Mouse (Mus musculus) cortical plate, adult 2 months (tissue): ENCODE results near the gene Kcnb1. TPM values are rescaled to one million over a fixed set of nuclear protein-coding genes. Genes with fewer than 3 reads are reported as not detected.

Experiments used
- H3K27ac ChIP-seq: fragments of 200-500 bp; 2 replicates; pipeline ENCODE4 v1.5.1; 2012; ENCODE audit warnings: low read length, control low read depth, inconsistent platforms; ENCODE audit not compliant: insufficient read depth
- H3K4me1 ChIP-seq: fragments of 200-500 bp; 2 replicates; pipeline ENCODE4 v1.6.1; 2011; ENCODE audit warnings: low read length; ENCODE audit not compliant: control insufficient read depth, insufficient read depth
- H3K4me3 ChIP-seq: fragments of 200-500 bp; 2 replicates; pipeline ENCODE4 v1.5.1; 2011; ENCODE audit warnings: mild to moderate bottlenecking, low read length, control low read depth; ENCODE audit not compliant: insufficient read depth
- CTCF ChIP-seq: fragments of 200-500 bp; IDR thresholded peaks from 2 replicates; pipeline ENCODE4 v1.5.1; 2011; ENCODE audit warnings: mild to moderate bottlenecking, control low read depth, low read length; ENCODE audit not compliant: insufficient read depth; ENCODE audit errors: extremely low read depth
- POLR2A ChIP-seq: fragments of 200-500 bp; IDR thresholded peaks from 2 replicates; pipeline ENCODE4 v1.6.1; 2011; ENCODE audit warnings: mild to moderate bottlenecking, low read length, control low read depth; ENCODE audit not compliant: insufficient read depth; ENCODE audit errors: extremely low read depth
- polyA plus RNA-seq: library from polyadenylated mRNA; depleted of rRNA; stranded (reverse); fragments of >200 nt; gene quantifications from 2 replicates; pipeline ENCODE4 v1.2.3, GENCODE M21; 2012

Gene Kcnb1
- polyA plus RNA-seq, 1 experiment: 68.7 TPM

- no peak overlapping the region for H3K4me3 ChIP-seq
- TF ChIP-seq POLR2A (no peak), CTCF (no peak)
- H3K27ac ChIP-seq: no peak overlapping the region
- no peaks in the 10 kb centered on the region for H3K4me1 ChIP-seq
These were observed 34.2 kb upstream of the Kcnb1 start for GRCm38 (mm10) chr2:167224194-167224593.

DNA sequence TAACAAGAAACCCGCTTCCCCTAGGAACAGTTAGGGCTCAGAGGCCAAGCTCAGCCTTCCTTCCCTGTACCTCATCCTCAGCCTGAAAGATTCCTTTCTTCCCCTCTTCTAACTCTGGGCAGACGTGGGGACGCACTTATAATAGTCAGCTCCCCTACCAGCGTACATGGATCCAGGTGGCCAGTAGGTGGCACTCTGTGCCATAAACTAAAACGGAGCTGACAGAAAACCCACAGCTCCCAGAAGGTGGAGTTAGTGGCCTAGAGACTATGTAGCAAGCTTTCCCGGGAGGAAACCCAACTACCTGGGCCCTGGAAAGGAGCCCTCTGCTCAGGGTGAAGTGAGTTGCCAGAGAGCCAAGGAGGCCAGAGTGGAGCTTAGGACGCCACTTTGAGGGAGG, 32.2 kb upstream of the Kcnb1 start:
- Histone ChIP-seq H3K27ac (no peak overlapping the region), H3K4me1 (no peaks in the 10 kb centered on the region), H3K4me3 (no peak overlapping the region)
- no peak for TF ChIP-seq POLR2A
- TF ChIP-seq CTCF: peak; percentile 92

DNA sequence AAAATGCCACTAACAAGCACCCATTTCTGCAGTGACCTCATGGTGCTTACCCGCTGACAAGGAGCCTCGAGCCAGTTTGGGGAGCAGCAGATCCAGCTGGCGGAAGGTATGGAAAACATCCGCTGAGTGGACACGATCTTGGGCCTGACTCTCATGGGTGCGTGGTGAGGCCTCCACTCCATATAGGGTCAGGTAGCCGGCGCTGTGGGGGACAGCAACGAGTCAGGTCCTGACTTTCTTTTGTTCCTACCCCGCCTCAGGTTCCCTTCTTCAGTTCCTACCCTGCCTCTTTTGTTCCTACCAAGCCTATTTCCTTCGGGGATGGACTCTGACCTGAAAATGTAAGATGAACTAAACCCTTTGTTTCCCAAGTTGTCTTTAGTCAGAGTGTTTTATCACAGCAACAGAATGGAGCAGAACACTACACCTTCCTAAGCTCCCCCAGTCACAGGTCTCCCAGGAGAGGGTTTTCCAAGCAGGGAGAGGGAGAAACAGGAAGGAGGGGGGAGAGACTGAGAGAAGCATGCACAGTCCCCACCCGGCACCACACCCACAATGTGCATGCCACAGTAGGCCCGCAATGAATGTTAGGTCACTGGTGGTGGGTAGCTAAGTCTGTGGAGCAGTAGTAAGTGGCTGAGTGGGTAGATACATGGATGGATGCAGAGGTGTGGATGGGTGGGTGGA, 31.3 kb upstream of the Kcnb1 start:
- TF ChIP-seq CTCF (no peak), POLR2A (no peak)
- H3K27ac ChIP-seq: no peak overlapping the region
- H3K4me3 ChIP-seq: no peak overlapping the region
- H3K4me1 ChIP-seq: no peaks in the 10 kb centered on the region

DNA sequence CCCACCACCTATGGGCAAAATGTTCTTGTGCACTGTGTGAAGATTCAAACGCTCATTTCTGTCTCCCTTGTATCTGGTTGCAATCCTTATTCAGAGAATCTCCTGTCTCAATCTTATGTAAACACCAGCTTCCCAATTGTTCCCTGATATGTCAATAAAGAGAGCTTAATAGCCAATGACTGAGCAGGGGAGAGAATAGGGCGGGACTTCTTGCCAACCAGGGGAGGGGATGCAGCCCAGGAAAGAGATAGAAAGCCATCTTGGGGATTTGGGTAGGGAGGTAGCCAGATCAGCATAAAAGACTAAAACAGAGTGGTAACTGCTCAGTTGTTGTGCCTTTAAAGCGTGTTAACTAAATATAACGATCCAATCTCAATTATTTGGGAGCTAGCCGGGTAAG, 30.8 kb upstream of the Kcnb1 start:
- Histone ChIP-seq H3K27ac (no peak overlapping the region), H3K4me3 (no peak overlapping the region), H3K4me1 (no peaks in the 10 kb centered on the region)
- no peak for TF ChIP-seq POLR2A
- TF ChIP-seq CTCF: no peak

DNA sequence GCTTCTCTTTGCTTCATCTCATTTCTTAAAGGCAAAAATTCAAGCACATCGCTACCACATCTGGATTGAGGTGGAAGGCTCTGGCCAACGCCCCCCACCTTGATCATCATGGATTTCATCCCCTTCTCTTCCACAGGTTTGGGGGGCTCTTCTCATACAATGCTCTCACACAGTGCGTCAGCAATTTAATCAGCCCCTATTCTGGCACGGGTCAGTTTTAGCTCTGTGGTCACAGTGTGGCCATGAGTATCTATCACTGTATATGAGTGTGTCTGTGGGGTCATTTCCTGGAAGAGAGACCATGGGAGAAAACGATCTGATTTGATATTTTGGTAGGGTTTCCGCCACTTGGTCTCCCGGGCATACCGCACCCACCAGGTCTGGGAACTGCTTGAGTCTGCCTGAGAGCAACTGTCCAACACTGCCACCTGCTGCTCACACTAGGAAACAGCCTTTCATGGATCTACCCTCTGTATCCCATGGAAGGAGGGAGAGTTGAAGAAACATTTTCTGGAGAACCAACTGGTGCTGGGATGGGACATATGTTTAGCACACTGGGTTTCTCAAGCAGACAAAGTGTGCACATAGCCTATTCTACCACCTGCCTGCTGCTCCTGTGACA, 29.3 kb upstream of the Kcnb1 start:
- H3K27ac ChIP-seq: no peak overlapping the region
- H3K4me3 ChIP-seq: no peak overlapping the region
- H3K4me1 ChIP-seq: no peaks in the 10 kb centered on the region
- TF ChIP-seq CTCF (peak; percentile 100), POLR2A (no peak)

DNA sequence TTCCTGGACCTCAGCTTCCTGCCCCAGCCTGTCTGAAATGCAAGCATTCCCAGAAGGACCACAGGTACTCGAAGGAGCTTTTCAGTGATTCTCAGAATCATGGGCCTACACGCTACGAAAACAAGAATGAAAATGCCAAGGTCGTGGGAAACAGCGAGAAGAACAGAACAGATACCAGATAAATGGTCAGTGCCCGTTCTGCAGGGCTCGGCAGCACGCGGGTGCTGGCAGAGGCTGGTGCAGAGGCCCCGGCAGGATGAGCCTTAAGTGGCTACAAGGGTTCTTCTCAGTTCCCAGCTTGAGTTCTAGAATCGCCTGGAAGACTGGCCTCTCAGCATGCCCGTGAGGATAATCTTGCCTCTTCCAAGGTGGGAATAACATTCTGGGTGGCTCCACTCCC, 23.7 kb upstream of the Kcnb1 start:
- TF ChIP-seq CTCF: no peak
- TF ChIP-seq POLR2A: no peak
- no peak overlapping the region for H3K4me3 ChIP-seq
- H3K4me1 ChIP-seq: no peaks in the 10 kb centered on the region
- H3K27ac ChIP-seq: no peak overlapping the region

GRCm38 (mm10) chr2:167213076-167213475, 23.1 kb upstream of the Kcnb1 start:
- TF ChIP-seq POLR2A (no peak), CTCF (0 out of 2 replicates have a peak, but pooled peaks have one; percentile 10)
- Histone ChIP-seq H3K27ac (no peak overlapping the region), H3K4me1 (no peaks in the 10 kb centered on the region)

DNA sequence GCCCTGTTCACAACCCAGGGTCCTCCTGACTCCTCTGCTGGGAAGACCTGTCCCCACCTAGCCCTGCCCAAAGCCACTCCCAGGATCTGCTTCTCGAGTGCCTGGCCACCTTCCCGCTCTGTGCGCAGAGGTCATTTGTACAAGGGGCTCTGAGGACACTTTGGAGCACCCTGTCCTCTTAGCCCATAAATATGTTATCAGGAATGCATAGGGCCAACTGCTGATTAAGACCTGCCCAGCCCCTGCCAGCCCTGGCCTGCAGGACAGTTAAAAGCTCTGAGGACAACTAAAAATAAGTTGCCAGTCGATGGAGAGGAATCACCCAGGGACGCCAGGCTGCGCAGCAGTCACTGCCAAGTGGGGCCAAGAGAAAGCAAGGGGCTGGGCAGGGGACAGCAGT, 22.6 kb upstream of the Kcnb1 start:
- Histone ChIP-seq H3K4me3 (no peak overlapping the region), H3K27ac (no peak overlapping the region), H3K4me1 (no peaks in the 10 kb centered on the region)
- TF ChIP-seq CTCF (no peak), POLR2A (no peak)

More at GRCm38 (mm10) chr2:167213076-167213475, 23.1 kb upstream of the Kcnb1 start:
- no peak overlapping the region for H3K4me3 ChIP-seq

DNA sequence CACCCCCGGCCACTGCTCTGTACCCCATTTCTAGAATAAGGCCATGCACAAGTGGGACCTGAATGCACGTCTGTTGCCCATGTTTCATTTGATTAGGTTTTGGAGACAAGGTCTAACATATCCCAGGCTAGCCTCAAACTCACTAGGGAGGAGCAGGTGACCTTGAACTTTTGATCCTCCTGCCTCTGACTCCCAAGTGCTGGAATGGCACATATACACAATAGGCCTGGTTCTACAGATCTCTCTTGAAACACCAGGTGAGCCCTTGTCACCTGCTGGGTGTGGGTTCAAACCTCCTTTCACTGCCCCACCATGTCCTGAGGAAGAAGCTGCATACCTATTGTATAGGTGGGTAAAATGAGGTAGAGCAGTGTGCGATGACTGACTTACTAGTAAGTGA, 22.1 kb upstream of the Kcnb1 start:
- Histone ChIP-seq H3K4me3 (no peak overlapping the region), H3K27ac (no peak overlapping the region), H3K4me1 (no peaks in the 10 kb centered on the region)
- TF ChIP-seq POLR2A (no peak), CTCF (no peak)

DNA sequence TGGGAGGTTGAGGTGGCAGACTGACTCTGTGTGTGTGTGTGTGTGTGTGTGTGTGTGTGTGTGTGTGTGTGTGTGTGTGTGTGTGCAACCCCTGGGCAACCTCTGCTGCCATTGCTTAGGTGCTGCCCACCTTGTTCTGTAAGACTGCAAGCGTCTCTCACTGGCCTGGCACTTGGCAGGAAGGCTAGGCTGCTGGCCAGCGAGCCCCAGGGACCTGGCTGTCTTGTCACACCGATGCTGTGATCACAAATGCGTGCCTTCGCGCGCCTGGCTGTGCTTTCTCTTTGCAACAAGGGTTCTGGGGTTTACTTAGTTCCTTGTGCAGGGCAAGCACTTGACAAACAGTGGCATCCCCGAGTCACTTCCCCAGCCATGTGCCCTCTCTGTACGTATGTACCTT, 19.9 kb upstream of the Kcnb1 start:
- Histone ChIP-seq H3K27ac (no peak overlapping the region), H3K4me1 (no peaks in the 10 kb centered on the region), H3K4me3 (no peak overlapping the region)
- no peak for TF ChIP-seq CTCF
- TF ChIP-seq POLR2A: no peak
